Mouse (Mus musculus) retina, postnatal 7 days (tissue): Measurements from ENCODE around the gene Zcchc14.
A peak's percentile ranks its signal among the peaks of the same experiment; 100 is the strongest.
"Not testable (repeated sequence)": the region's sequence is repeated elsewhere in the genome, so short reads cannot be mapped to it uniquely, and the experiment has no call there.

Experiments
- DNase-seq: peaks from one replicate; pipeline ENCODE4 v3.0.0-alpha.2; 2012; ENCODE audit warnings: low read depth, low spot score

The Zcchc14 gene

GRCm38 (mm10) chr8:121623043-121623442 is 29.7 kb downstream of the Zcchc14 start:
- no peak for DNase-seq

GRCm38 (mm10) chr8:121621879-121622278 is 30.8 kb downstream of the Zcchc14 start:
- DNase-seq: no peak

GRCm38 (mm10) chr8:121620801-121621516 is 31.7 kb downstream of the Zcchc14 start:
- no peak for DNase-seq

GRCm38 (mm10) chr8:121619401-121619995 is 33.2 kb downstream of the Zcchc14 start:
- no peak for DNase-seq

- no peak for DNase-seq
These were observed 39.3 kb downstream of the Zcchc14 start for GRCm38 (mm10) chr8:121613419-121613818.

GRCm38 (mm10) chr8:121609916-121610315 is 42.8 kb downstream of the Zcchc14 start:
- no peak for DNase-seq

GRCm38 (mm10) chr8:121609251-121609650 is 43.5 kb downstream of the Zcchc14 start:
- DNase-seq: no peak

GRCm38 (mm10) chr8:121607661-121608060 is 45.0 kb downstream of the Zcchc14 start:
- DNase-seq: no peak

- DNase-seq: no peak
These were observed 48.9 kb downstream of the Zcchc14 start for GRCm38 (mm10) chr8:121603801-121604200.

- DNase-seq: peak; percentile 64
These were observed 49.8 kb downstream of the Zcchc14 start for GRCm38 (mm10) chr8:121602860-121603259.

- no peak for DNase-seq
These were observed 50.3 kb downstream of the Zcchc14 start for GRCm38 (mm10) chr8:121602411-121602810.

GRCm38 (mm10) chr8:121599842-121600241 is 52.9 kb downstream of the Zcchc14 start:
- DNase-seq: no peak

GRCm38 (mm10) chr8:121598892-121599291 is 53.8 kb downstream of the Zcchc14 start:
- DNase-seq: peak; percentile 50

GRCm38 (mm10) chr8:121598190-121598589 is 54.5 kb downstream of the Zcchc14 start:
- no peak for DNase-seq

GRCm38 (mm10) chr8:121597492-121597891 is 55.2 kb downstream of the Zcchc14 start:
- not testable (repeated sequence) for DNase-seq

- no peak for DNase-seq
These were observed 58.7 kb downstream of the Zcchc14 start for GRCm38 (mm10) chr8:121593983-121594382.

GRCm38 (mm10) chr8:121593293-121593692 is 59.4 kb downstream of the Zcchc14 start:
- DNase-seq: no peak

- DNase-seq: no peak
These were observed 61.3 kb downstream of the Zcchc14 start for GRCm38 (mm10) chr8:121591178-121592066.

- DNase-seq: peak; percentile 92
These were observed 62.2 kb downstream of the Zcchc14 start, which contains the start of gene Map1lc3b for GRCm38 (mm10) chr8:121590203-121591177. Map1lc3b (plus strand) TSS chr8:121590361.

- no peak for DNase-seq
These were observed 63.4 kb downstream of the Zcchc14 start for GRCm38 (mm10) chr8:121589205-121589726.

GRCm38 (mm10) chr8:121588750-121589149 is 64.0 kb downstream of the Zcchc14 start:
- no peak for DNase-seq
